Mouse (Mus musculus): ENCODE results near the gene 1700025G04Rik. TPM values are rescaled to one million over a fixed set of nuclear protein-coding genes. Genes with fewer than 3 reads are reported as not detected.

1700025G04Rik gene
- 40.4 TPM for polyA plus RNA-seq (2015; fragmentation: Illumina TruSeq; extraction: RNeasy Lipid Tissue Mini Kit (QIAGEN cat#74804); ENCODE audit: low read depth, low replicate concordance)

GRCm38 (mm10) chr1:152090018-152090553 lies at the start of gene 1700025G04Rik:
Gene 1700025G04Rik, minus strand, starts transcription at chr1:152090125.

